Mouse (Mus musculus) hindbrain, postnatal 0 days (tissue): ENCODE measurements around the gene Aspg. TPM values are rescaled to one million over a fixed set of nuclear protein-coding genes. Genes with fewer than 3 reads are reported as not detected.

ENCODE experiments used
- ATAC-seq: fragments of 200-750 bp; cut with Nextera tagmentation; 2 replicates; pipeline ENCODE4 v1.8.0; 2017; ENCODE audit warnings: mild to moderate bottlenecking, moderate TSS enrichment, moderate library complexity
- DNase-seq: peaks from one replicate; pipeline ENCODE4 v3.0.0-alpha.2; 2015; ENCODE audit warnings: low spot score
- H3K27ac ChIP-seq: fragments of 300-500 bp; sonication (generic); 2 replicates; pipeline ENCODE4 v1.5.1; 2014; ENCODE audit warnings: mild to moderate bottlenecking
- H3K27me3 ChIP-seq: fragments of 300-500 bp; sonication (generic); 2 replicates; pipeline ENCODE4 v1.6.1; 2014; ENCODE audit warnings: low read length, mixed read lengths; ENCODE audit not compliant: insufficient read depth
- H3K36me3 ChIP-seq: fragments of 300-500 bp; sonication (generic); 2 replicates; pipeline ENCODE4 v1.6.1; 2014; ENCODE audit warnings: low read length, mixed read lengths; ENCODE audit not compliant: insufficient read depth
- H3K4me1 ChIP-seq: fragments of 300-500 bp; sonication (generic); 2 replicates; pipeline ENCODE4 v1.6.1; 2014; ENCODE audit warnings: antibody characterized with exemption, low read length, mixed read lengths; ENCODE audit not compliant: insufficient read depth
- H3K4me2 ChIP-seq: fragments of 300-500 bp; sonication (generic); 2 replicates; pipeline ENCODE4 v1.6.1; 2014; ENCODE audit warnings: low read depth, mild to moderate bottlenecking, low read length, moderate library complexity, mixed read lengths
- H3K4me3 ChIP-seq: fragments of 300-500 bp; sonication (generic); 2 replicates; pipeline ENCODE4 v1.5.1; 2014; ENCODE audit warnings: low read length
- H3K9ac ChIP-seq: fragments of 300-500 bp; sonication (generic); replicated peaks from 2 replicates; pipeline ENCODE4 v1.6.1; 2014; ENCODE audit warnings: mild to moderate bottlenecking, low read length, moderate library complexity, mixed read lengths
- H3K9me3 ChIP-seq: fragments of 300-500 bp; sonication (generic); 2 replicates; pipeline ENCODE4 v1.6.1; 2016; ENCODE audit warnings: low read length, mixed read lengths
- CTCF ChIP-seq: IDR thresholded peaks from 2 replicates; pipeline ENCODE4 v1.5.1; 2016; ENCODE audit warnings: antibody characterized with exemption, control low read depth, low read depth
- WGBS: fragments of 180-500 bp; shearing (Covaris S2); extraction: QIAGEN DNeasy Blood & Tissue Kit; methylation state at CpG from one replicate; pipeline ENCODE4 v1.1.7; 2014; 5-methylcytosine and 5-hydroxymethylcytosine counted together
- polyA plus RNA-seq: library from polyadenylated mRNA; unstranded; fragments of >200 nt; fragmentation: Nextera tagmentation; extraction: Ambion mirVana; gene quantifications from 2 replicates; pipeline ENCODE4 v1.2.1, GENCODE M21; 2015
- total RNA-seq: library from RNA; depleted of rRNA; stranded (reverse); fragments of >200 nt; gene quantifications from 2 replicates; pipeline ENCODE4 v1.2.3, GENCODE M21; 2014; rRNA removed

The Aspg gene
- total RNA-seq (1.8 and 7.8 TPM in 2 replicates), polyA plus RNA-seq (1.8 and 2.2 TPM in 2 replicates)

DNA sequence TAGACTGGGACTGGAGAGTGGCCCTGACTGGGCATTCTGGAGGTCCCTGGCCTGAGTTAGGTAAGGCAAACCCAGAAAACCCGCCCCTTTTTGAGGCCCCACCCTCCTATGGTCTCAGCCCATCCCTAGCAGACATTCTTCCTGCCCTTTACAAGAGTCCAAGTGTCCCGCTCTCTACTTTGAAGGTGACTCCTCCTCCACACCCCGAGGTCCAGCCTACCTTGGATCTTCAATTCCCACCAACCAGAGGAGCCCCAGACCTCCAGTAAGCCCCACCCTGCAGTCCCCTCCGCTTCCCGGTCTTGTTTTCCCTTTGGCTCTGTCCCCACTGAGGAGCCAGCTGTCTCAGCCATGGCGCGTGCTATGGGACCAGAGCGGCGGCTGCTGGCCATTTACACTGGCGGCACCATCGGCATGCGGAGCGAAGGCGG, at the start of gene Aspg:
Aspg (plus strand) TSS at position 139 of the 431 bp plus-strand sequence.
- H3K27me3 ChIP-seq: no peaks in the 10 kb centered on the region
- TF ChIP-seq CTCF: no peak
- no peak within 1 kb of the TSS for H3K9ac ChIP-seq
- DNase-seq (peak; percentile 25), ATAC-seq (peak; percentile 39; the same call in 1 of the 2 replicates)
- H3K27ac ChIP-seq: no peak within 1 kb of the TSS
- no peaks in the 10 kb centered on the region for H3K9me3 ChIP-seq
- no peak within 1 kb of the TSS for H3K4me3 ChIP-seq
- WGBS: 9% methylated on average over 14 of the region's 14 CpGs
- H3K4me2 ChIP-seq: 0 out of 2 replicates have a peak within 1 kb of the TSS, but pooled peaks have one; percentile 25
- no peaks in the 10 kb centered on the region for H3K36me3 ChIP-seq
- no peaks in the 10 kb centered on the region for H3K4me1 ChIP-seq

DNA sequence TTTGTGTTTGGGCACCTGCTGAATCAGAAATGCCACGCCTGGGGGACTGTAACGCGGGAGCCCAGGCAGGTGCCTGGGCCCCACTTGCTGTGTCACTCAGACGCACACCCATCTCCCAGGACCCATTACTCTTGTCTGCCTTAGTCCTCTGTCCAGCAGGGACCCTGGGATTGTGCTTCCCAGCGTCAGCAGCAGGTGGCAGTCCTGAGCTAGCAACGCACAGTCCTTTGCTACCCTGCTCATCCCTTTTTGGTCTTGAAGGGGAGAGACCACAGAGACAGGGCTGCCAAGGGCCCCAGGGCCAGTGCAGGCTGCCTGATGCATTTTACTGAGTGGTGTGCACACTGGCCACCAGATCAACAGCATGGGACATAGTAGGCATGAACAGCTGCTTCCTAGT, 28.8 kb upstream of the Aspg start:
- Histone ChIP-seq H3K27ac (no peak overlapping the region), H3K36me3 (no peaks in the 10 kb centered on the region), H3K4me2 (no peak overlapping the region), H3K9ac (no peak overlapping the region), H3K4me3 (no peak overlapping the region), H3K4me1 (no peaks in the 10 kb centered on the region), H3K9me3 (no peaks in the 10 kb centered on the region), H3K27me3 (no peaks in the 10 kb centered on the region)
- TF ChIP-seq CTCF: peak; percentile 88
- WGBS: 4% methylated on average over 6 of the region's 6 CpGs
- ATAC-seq: peak; percentile 68; the same call in 1 of the 2 replicates
- DNase-seq: peak; percentile 67

DNA sequence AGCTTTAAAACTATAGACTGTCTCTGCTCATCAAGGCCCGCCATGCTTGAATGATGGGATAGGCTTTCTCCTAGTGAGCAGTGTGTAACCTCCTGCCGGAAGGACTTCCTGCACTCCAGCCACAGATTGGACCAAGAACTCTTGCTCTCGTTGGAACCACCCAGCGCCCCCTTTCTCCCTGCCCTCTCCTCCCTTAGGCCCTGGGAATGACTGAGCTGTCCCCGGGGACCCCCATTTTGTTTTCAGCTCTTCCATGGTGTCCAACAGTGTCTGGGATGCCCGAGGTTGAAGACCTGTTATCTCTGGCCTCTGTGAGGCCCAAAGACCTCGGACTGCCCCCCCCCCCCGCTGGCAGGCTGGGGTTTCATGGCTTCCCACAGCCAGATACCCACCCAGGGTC, 26.6 kb upstream of the Aspg start:
- Histone ChIP-seq H3K9me3 (no peaks in the 10 kb centered on the region), H3K4me2 (no peak overlapping the region), H3K4me3 (no peak overlapping the region), H3K4me1 (no peaks in the 10 kb centered on the region), H3K27me3 (no peaks in the 10 kb centered on the region), H3K9ac (no peak overlapping the region), H3K36me3 (no peaks in the 10 kb centered on the region), H3K27ac (no peak overlapping the region)
- 76% methylated on average over 8 of the region's 8 CpGs for WGBS
- no peak for TF ChIP-seq CTCF
- DNase-seq (no peak), ATAC-seq (no peak)

DNA sequence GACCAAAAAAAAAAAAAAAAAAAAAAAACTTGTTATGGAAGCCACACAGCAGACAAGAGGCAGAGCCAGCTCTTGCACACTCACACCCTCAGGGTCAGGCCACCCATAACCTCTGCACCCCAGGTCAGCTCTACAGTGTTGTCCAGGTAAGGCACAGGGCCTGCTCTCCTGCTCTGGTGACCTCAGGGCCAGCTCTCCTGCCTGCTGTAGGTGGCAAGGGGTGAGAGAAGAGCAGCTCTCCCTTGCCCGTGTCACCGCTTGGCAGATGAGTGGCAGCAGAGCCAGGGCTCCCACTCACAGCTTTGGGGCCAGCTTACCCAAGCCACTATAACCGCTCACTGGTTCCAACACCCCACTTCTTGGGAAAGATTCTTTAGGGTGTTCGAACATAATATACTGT, 25.6 kb upstream of the Aspg start:
- 91% methylated on average over 4 of the region's 4 CpGs for WGBS
- ATAC-seq: no peak
- H3K9ac ChIP-seq: no peak overlapping the region

DNA sequence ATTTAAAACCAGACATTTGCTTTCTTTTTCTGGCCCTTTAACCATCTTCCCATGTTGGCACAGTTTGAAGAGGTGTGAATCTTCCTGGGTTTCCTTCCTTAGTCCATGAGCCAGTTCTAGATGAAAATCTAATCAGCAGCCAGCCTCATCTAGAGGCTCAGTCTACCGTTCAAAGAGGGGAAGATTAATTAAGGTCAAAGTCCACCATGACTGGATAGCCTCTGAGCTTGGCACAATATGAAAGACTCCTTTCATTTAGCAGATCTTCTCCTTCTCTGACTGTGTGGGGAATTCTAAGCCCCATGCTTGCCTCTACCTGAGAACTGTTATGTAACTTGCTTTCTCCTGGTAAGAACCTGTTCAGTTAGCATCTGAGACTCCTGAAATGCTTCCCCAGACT, 24.2 kb upstream of the Aspg start:
- TF ChIP-seq CTCF: no peak
- 54% methylated on average over 1 of the region's 1 CpGs for WGBS
- Histone ChIP-seq H3K4me1 (no peaks in the 10 kb centered on the region), H3K9me3 (no peaks in the 10 kb centered on the region), H3K36me3 (no peaks in the 10 kb centered on the region), H3K4me3 (no peak overlapping the region), H3K27me3 (no peaks in the 10 kb centered on the region), H3K9ac (no peak overlapping the region), H3K4me2 (no peak overlapping the region), H3K27ac (no peak overlapping the region)
- ATAC-seq (no peak), DNase-seq (no peak)

More for the DNA sequence above, 25.6 kb upstream of the Aspg start:
- Histone ChIP-seq H3K4me1 (no peaks in the 10 kb centered on the region), H3K4me3 (no peak overlapping the region), H3K36me3 (no peaks in the 10 kb centered on the region), H3K9me3 (no peaks in the 10 kb centered on the region), H3K27ac (no peak overlapping the region), H3K4me2 (no peak overlapping the region), H3K27me3 (no peaks in the 10 kb centered on the region)
- DNase-seq: no peak
- no peak for TF ChIP-seq CTCF

DNA sequence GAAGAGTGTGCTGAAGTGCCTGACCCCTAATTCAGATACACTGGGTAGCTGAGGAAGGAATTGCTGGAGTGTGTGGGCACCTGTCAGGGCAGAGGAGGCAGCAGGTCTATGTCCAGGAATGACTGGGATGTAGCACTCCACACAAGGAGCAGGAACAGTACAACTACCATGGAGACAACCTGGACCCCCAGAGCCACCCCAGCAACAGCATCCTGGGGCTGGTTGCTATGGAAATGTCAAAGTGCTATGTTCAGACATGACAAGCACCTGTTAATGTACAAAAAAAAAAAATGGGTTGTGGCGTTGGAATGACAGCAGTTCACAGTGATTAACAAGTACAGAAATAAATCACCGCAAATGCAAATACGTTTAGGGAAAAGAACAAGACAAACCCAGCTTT, 20.2 kb upstream of the Aspg start:
- no peak for ATAC-seq
- no peak for TF ChIP-seq CTCF

DNA sequence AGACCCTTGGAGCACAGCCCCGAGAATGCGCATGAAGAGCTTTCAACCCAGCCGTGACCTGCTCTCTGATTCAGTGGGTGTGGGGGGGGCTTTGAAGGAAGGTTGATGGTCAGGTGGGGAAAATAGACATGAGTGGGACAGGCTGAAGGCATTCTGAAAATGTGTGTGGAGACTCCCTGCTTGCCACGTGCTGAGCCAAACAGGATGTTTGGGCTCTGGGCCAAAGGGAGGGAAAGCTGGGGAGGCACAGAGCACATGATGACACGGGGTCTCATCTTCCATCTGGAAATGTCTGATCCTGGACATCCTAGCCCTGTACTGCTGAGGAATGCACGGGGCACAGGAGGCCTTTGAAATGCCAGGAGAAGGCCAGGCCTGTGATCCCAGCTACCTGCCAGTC, 19.8 kb upstream of the Aspg start:
- WGBS: 41% methylated on average over 6 of the region's 6 CpGs
- 0 out of 2 replicates have a peak, but pooled peaks cover 3% of the 10 kb centered on the region for H3K4me1 ChIP-seq
- no peak overlapping the region for H3K9ac ChIP-seq
- ATAC-seq (no peak), DNase-seq (peak; percentile 16)
- no peak overlapping the region for H3K27ac ChIP-seq
- H3K9me3 ChIP-seq: no peaks in the 10 kb centered on the region
- H3K4me2 ChIP-seq: no peak overlapping the region
- H3K4me3 ChIP-seq: no peak overlapping the region
- no peaks in the 10 kb centered on the region for H3K36me3 ChIP-seq
- TF ChIP-seq CTCF: no peak
- H3K27me3 ChIP-seq: no peaks in the 10 kb centered on the region

More for the DNA sequence above, 20.2 kb upstream of the Aspg start:
- 66% methylated on average over 3 of the region's 3 CpGs for WGBS
- H3K4me3 ChIP-seq: no peak overlapping the region
- no peak overlapping the region for H3K9ac ChIP-seq
- H3K27ac ChIP-seq: no peak overlapping the region
- 0 out of 2 replicates have a peak, but pooled peaks cover 3% of the 10 kb centered on the region for H3K4me1 ChIP-seq
- H3K36me3 ChIP-seq: no peaks in the 10 kb centered on the region
- no peak for DNase-seq
- no peaks in the 10 kb centered on the region for H3K27me3 ChIP-seq
- no peak overlapping the region for H3K4me2 ChIP-seq
- no peaks in the 10 kb centered on the region for H3K9me3 ChIP-seq
